Mouse (Mus musculus): ENCODE results near the gene Kif1b.
"Not testable (repeated sequence)": the region's sequence is repeated elsewhere in the genome, so short reads cannot be mapped to it uniquely, and the experiment has no call there.

Gene Kif1b

DNA sequence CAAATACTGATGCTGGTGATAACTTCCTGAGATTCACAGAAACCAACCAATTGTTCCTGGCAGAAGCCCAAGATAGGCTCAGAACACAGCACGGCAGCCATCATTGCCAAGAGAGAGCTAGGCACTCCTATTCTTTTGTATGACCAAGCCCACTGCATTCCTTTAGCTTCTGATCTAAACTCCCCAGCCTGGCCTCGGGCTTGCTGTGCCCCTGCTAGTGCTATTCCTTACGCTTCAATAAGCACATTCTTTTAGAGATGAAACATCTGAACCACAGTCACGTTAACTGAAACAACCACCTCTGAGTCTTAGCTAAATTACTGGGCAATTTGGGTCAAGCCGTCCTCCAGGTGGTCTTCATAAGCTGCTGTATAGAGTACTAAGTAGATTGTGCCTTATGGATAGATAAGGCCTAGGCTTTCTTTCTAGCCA is 87.4 kb downstream of the Kif1b start:
- no peak for DNase-seq (ENCODE audit: low spot score)

DNA sequence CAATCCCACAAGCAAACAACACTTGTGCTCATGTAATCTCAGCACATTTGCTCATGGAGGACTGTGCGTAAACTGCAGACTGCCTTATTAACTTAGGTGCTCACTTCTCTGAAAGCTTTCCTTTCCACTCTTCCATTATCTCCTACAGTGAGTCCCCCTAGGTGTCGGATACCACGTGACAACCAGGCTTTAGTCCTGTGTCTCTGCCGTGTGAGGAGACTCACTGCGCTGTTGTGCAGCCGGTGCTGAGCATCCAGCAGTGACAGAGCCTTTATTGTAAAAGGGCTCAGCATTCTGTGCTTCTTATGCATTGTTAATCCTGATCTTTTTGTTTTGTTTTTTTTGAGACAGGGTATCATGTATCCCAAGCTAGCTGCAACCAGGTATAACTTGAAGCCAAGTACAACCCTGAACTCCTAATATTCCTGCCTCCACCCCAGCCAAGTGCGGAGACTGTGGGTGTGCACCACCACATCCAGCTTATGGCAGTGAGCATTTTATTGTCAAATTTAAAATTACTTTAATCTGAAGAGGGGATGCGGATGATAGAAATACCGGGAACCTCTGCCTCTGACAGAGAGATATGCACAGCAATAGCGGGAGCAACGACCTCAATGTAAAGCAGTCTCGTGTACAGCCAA is 88.0 kb downstream of the Kif1b start:
- no peak for DNase-seq (ENCODE audit: low spot score)

DNA sequence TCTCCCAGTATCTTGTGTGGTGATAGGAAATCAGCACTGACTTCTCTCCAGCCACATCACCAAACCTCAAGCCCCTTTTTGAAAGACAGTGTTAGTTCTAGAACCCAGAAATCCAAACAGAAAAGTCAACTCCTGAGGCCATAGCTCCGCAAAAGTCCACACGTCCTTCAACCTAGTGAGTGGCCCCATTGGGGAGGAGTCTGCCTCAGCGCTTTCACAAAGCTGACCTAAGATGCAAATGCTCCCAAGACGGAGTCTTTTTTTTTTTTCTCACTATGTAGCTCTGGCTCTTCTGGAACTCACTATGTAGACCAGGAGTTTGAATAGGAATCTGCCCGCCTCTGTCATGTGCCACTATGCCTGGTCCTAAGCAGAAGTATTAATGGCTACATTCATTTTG is 89.0 kb downstream of the Kif1b start:
- DNase-seq (ENCODE audit: low spot score), result no peak

DNA sequence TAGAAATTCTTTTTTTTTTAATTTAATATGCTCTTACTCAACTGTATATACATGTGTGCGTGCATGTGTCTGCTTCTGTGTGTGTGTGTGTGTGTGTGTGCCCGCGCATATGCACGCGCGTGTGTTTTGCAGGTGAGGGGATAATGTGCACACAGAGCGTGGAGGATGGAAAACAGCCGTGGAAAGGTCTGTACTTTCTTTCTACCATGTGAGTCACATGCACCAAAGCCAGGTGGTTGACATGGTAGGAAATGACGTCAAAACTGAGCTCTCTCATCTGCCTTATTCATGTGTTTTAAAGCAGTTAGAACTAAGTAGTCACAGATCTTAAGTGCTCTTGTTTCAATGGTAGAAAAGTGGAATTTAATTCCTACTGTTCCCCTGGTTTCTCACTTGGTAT is 91.5 kb downstream of the Kif1b start:
- no peak for DNase-seq (ENCODE audit: low spot score)

DNA sequence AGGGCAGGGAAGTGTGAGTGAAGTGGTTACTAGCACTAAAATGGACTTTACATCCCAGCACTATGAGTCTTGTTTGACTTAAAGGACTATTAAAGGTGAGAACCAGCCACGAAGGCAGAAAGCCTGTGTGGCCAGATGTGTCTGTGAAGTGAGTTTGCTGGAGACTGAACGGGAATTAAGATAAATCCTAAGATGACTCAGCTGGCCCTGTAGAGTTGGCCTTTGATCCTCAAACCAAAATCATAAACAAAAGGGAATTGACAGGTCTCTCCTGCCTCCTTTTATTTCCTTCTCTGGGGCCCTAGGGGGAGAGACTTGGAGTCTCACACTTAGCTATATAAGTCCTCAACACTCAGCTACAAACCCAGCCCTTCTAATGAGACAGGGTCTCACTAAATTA is 92.1 kb downstream of the Kif1b start:
- no peak for DNase-seq (ENCODE audit: low spot score)

DNA sequence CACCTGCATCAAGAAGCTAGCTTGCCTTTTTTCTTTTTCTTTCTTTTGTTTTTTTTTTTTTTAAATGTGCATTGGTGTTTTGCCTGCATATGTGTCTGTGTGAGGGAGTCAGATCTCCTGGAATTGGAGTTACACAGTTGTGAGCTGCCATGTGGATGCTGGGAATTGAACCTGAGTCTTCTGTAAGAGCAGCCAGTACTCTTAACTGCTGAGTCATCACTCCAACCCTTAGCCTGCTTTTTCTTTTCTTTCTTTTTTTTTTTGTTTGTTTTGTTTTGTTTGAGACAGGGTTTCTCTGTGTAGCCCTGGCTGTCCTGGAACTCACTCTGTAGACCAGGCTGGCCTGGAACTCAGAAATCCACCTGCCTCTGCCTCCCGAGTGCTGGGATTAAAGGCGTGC is 93.0 kb downstream of the Kif1b start:
- not testable (repeated sequence) for DNase-seq (ENCODE audit: low spot score)

DNA sequence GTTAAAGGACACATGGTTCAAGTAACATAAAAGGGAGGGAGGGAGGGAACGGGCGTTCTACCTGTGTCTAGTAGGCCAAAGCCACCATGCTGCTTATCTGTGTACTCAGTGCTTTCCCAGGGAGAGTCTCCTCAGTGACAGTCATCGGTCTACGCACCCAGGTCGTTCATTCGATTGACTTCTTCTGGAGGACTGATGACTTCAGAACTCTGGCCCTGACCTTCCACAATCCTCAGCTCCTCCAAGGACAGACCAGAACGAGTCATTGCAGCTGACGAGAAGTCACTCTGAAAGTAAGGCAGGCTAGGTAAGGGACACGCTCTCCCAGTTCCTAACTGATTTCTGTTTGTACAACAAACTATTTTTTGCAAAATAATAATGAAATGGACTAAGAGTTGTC is 94.0 kb downstream of the Kif1b start:
- DNase-seq (ENCODE audit: low spot score), result no peak

DNA sequence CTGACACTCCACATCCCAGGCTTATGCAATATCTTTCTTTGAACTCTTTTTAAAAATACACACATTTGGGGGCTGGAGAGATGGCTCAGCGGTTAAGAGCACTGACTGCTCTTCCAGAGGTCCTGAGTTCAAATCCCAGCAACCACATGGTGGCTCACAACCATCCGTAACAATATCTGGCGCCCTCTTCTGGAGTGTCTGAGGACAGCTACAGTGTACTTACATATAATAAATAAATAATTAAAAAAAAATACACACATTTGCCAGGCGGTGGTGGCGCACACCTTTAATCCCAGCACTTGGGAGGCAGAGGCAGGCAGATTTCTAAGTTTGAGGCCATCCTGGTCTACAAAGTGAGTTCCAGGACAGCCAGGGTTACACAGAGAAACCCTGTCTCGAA is 96.1 kb downstream of the Kif1b start:
- DNase-seq (ENCODE audit: low spot score), result not testable (repeated sequence)

DNA sequence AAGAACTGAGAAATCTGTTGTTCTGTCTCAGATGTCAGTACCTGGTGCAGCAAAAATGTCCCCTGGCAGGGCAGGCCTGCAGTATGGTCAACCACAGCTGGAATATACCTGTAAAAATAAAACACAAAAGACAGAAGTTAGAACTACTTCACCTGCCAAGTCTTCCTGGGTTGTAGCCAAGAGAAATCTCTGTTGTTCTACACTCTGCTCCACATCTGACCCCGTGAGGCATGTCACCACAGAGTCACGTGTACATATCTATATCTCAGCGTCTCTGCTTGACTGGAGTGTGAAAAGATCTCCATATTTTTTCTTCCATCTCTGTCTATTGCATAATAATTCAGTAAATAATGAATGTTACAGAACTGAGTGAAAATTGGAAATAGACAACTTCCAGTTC is 105.0 kb downstream of the Kif1b start:
- no peak for DNase-seq (ENCODE audit: low spot score)

DNA sequence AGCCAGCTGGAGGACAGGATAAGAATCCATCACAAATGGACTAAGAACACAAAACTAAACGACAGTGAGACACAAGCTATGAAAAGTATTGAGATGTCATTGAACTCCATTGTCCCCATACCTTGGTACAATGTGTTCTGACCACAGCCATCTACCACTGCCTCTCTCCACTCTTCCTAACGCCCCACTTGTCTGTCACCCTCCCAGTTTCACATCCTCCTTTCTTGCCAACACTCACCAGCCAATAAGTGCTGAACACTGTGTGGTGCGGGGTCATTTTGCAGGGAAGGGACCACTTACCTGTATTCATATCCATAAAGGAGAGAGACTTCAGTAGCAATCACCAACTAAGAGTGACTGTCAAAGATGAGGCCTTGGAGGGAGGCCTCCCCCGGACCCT is 106.4 kb downstream of the Kif1b start:
- no peak for DNase-seq (ENCODE audit: low spot score)

DNA sequence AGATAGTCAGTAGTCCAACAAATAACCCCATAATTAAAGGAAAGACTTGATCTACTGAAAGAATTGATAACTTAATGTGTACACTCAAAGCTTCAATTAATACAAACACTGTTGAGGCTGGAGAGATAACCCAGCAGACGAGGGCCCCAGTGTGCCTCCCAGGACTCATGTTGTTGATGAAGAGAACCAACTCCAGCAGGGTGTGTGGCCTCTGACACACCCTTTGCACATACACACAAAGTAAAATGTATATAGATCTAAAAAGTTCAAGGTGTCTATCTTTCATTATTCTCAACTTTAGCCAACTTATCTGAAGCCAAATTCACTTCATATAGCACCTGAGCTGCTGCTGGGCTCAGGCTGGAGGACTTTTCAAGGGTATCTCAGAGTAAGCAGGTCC is 110.3 kb downstream of the Kif1b start:
- no peak for DNase-seq (ENCODE audit: low spot score)

DNA sequence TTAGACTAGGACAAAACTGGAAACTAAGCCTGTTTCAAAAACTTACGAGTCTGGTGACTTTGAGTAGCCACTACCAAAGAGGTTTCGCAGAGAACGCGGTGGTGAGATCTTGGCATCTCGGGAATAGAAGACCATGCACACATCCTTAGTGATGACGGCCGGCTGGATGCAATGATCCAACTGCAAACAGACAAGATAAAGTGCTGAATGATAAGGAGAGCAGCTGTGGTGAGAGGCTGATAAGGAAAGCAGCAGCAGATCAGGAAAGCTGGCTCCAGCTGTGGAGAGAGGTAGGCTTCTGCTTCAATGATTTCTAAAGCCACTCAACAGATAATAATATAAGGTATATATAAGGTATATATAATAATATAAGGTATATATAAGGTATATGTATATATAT is 116.4 kb downstream of the Kif1b start:
- no peak for DNase-seq (ENCODE audit: low spot score)

DNA sequence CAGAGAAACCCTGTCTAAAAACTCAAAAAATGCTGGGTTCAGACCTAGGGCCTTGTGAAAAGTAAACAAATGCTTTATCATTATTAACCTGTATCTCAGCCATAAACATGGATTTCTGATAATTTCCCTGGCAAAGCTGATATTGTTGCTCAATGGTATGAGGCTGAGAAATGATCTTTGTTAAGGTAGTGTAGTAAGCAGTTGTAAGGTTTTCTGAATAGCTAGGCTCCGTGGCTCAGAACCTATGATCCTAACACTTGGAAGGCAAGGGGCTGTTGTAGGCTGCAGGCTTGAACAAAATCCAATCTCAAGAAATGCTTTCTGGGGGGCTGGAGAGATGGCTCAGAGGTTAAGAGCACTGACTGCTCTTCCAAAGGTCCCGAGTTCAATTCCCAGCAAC is 118.9 kb downstream of the Kif1b start:
- DNase-seq (ENCODE audit: low spot score), result no peak

DNA sequence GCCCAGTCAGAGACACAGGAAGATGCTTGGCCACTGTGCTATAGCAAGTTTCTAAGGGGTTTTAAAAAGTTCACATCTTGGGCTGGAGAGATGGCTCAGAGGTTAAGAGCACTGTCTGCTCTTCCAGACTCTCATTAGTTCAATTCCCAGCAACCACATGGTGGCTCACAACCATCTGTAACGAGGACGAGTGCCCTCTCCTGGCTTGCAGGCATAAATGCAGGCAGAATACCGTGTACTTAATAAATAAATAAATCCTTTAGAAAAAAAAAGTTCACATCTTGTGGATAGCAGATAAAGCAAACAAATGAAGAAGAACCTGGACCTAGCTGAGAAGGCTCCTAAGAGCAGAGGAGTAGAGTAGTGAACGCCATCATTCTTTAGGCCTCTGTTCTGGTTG is 124.7 kb downstream of the Kif1b start:
- DNase-seq (ENCODE audit: low spot score), result no peak

DNA sequence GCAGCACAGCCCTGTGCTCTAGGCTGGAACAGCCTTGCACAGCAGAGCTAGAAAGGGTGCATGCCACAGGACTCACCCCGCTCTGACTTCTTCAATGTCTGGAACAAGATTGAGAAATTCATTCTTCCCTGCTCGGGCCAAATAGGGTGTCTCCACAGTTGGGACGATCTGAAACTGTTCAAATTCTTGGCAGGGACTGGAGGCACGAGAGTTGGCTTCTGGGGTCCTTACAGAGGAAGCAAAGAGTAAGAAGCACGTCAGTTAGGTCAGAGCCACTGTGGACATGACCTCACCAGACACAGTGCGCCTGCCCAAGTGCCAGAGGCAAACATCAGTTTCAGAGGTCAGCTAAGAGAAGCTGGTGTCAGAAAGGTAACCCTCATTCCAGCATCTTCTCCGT is 125.3 kb downstream of the Kif1b start:
- no peak for DNase-seq (ENCODE audit: low spot score)

DNA sequence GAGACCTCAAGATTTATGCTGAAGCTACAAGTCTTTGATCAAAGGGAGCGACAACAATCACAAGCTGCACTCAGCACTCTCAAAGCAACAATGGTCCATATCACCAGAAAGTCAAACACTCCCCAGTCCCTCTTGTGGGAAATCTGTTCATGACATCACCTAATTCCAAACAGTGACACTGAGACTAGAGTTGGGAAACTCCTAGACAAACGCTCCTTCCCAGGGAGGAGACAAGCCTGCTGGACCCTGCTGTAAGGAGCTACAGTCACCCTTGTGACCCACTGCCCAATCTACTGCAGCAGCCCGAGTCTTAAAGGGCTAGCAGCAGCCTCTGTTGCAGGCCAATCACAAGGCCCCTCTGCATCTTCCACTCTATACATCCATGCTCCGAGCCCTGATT is 127.9 kb downstream of the Kif1b start:
- DNase-seq (ENCODE audit: low spot score), result no peak

DNA sequence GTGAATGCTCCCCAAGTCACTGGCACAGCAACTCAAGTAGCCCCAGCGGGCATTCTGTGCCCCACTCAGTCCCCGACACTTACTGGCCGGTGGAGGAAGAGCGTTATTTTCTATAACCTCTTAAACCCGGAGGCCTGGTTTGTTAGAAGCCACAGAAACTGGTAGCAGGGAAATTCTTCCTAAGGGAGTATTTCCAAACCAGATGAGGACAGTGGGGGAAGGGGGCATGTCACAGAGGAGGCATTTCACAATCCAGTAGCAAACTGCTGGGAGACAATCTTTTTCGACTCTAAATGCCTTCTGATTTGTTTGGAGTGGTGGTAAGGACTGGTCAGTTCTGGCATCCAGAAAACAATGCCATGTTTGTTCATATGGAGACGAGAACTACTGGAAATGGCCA is 128.3 kb downstream of the Kif1b start:
- no peak for DNase-seq (ENCODE audit: low spot score)

DNA sequence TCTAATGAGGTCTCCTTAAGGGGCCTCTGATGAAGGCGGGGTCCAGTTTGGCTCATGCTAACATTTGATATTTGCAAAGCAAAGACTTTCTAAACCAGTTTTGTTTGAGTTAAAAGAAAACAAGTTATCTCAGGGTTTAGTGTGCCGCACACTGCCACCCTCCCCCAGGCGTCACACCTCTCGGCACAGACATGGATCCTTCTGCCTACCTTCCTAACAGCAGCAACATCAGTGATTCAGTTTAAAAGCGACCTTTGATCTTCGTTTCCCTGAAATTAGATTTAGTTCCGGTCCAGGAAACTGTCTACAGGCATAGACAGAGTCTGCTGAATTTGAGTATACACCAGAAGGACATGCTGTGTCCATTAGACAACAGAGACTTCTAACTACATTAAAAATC is 129.2 kb downstream of the Kif1b start:
- no peak for DNase-seq (ENCODE audit: low spot score)

DNA sequence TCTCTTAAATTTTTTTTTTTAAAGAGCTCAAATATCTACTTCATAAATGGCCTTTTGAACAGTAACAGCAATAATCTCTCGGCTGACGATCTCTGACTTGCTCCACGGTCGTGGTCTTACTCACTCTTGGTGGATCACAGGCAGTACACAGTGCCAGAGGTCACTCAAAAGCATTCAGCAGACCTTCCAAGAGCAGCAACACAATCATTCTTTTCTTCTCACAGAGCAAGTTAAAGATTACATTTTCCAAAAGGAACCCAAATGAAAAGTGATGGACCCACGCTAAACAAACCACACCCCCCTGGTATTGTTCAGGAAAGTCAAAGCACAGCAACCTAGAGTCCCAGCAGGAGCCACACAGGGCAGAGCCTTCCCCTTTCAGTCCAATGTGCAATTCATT is 130.4 kb downstream of the Kif1b start:
- DNase-seq (ENCODE audit: low spot score), result no peak

DNA sequence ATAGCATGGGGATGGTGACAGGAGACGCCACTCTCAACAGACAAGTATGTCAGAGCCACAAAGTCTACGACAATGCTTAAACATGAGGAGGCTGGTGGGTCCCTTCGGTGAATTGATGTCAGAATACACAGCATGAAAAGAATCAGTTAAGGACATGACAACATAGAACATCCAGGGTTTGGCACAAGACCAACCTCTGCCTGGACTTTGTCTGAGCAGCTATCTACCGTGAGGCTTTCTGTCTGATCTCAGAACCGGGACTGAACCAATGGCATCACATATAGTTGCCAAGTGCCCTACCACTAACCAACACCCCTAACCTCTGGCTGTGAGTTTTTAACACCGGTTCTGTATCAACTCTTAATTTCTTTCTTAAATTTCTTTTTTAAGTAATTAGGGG is 130.8 kb downstream of the Kif1b start:
- DNase-seq (ENCODE audit: low spot score), result no peak

DNA sequence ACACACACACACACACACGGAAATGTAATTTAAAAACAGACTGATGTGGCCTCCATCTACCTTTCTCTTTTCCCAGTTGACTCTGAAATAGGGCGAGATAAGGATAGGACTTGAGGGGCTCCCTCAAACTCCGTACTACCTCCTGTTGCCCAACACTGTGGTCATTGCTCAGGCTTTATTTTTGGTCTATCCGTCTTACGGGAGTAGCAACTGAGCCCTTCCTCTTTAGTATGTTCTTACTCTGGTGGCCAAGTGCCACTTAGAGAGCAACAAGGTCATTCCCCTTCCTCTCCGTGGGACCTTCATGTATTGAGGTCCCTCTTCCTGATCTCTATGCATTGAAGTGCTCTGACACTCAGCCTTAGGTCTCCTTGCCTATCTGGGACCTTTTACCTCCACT is 133.8 kb downstream of the Kif1b start:
- no peak for DNase-seq (ENCODE audit: low spot score)

DNA sequence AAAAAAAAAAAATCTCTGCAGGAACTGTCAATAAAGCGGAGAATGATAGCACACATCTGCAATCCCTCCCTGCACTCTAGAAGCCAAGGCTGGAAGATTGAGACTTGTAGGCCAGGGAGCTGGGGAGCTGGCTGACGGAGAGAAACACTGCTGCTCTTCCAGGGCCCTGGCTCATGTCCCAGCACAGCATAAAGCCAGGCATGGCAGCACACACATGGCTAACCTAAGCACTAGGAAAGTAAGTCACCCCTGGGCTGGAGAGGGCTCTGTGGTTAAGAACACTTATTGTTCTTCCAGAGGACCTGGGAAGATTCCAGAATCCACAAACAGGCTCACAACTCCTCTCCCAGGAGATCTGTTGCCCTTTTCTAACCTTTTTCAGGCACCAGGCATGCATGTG is 134.8 kb downstream of the Kif1b start:
- DNase-seq (ENCODE audit: low spot score), result peak; percentile 39

DNA sequence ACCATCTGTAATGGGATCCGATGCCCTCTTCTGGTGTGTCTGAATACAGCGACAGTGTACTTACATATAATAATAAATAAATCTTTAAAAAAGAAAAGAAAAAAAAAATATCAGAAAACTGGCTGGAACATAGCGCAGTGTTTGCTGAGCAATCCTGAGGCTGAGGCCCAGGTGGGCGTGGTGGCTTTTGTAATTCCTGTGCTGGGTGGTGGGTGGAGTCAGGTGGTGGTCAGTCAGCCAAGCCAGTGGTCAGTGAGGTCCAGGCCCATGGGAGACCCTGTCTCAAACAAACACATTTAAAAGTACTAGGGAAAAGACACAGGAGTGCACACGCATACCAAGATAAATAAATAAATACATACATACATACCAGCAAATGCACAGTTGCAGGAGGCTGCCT is 135.4 kb downstream of the Kif1b start:
- no peak for DNase-seq (ENCODE audit: low spot score)

DNA sequence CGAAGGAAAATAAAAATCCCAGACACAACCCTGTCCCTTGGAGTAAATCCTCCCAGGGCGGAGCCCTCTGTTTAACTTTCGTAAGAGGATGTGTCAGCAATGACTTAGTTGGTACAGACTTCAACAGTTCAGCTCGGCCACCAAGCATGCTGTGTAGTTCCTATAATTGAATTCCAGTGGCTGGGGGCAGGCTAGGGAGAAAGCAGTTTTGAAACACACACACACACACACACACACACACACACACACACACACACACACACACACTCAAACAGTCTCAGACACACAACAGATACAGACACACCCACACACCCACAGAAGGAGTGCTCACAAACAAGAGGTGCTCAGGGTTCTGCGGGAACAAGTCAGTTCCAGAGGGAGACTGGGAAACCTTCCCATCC is 135.9 kb downstream of the Kif1b start:
- no peak for DNase-seq (ENCODE audit: low spot score)

DNA sequence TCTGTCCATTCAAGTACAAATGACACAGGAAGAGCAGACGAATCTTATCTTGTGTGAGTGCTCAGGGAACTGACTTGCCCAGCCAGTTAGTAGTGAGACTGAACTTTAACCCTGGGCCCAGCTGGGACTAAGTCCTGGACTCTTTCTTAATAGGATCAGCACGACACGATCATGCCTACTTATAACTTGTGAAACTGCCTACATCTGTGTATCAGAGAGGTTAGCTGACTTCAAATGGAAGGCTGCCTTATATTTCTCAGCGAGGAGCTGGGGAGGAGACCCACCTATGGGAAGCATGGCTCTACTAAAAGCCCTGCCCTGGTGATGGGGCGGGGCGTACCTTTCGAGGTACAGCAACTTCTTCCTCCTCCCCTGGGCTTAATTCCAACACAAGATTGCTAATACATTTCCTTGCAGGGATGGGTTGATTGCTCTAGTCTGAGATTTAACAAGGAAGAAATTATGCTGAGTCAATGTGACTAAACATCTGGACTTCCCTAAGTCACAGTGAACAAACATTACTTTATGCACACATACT is 137.0 kb downstream of the Kif1b start:
- DNase-seq (ENCODE audit: low spot score), result no peak
